Mouse (Mus musculus) heart, postnatal 0 days (tissue): Measurements from ENCODE around the gene Xpo1. TPM values are rescaled to one million over a fixed set of nuclear protein-coding genes. Genes with fewer than 3 reads are reported as not detected.

Source experiments
- ATAC-seq: fragments of 200-750 bp; cut with Nextera tagmentation; 2 replicates; pipeline ENCODE4 v1.8.0; 2017; ENCODE audit warnings: low read depth, moderate number of reproducible peaks, moderate library complexity; ENCODE audit not compliant: insufficient read depth
- DNase-seq: peaks from one replicate; pipeline ENCODE4 v3.0.0-alpha.2; 2016; ENCODE audit warnings: low spot score
- H3K27ac ChIP-seq: fragments of 300-500 bp; sonication (generic); 2 replicates; pipeline ENCODE4 v1.5.1; 2014; ENCODE audit warnings: low read depth, mild to moderate bottlenecking
- H3K27me3 ChIP-seq: fragments of 300-500 bp; sonication (generic); 2 replicates; pipeline ENCODE4 v1.6.1; 2014; ENCODE audit warnings: low read length, mixed read lengths; ENCODE audit not compliant: control insufficient read depth, insufficient read depth
- H3K36me3 ChIP-seq: fragments of 300-500 bp; sonication (generic); replicated peaks from 2 replicates; pipeline ENCODE4 v1.6.1; 2014; ENCODE audit warnings: low read length, mixed read lengths; ENCODE audit not compliant: control insufficient read depth, insufficient read depth
- H3K4me1 ChIP-seq: fragments of 300-500 bp; sonication (generic); 2 replicates; pipeline ENCODE4 v1.6.1; 2014; ENCODE audit warnings: antibody characterized with exemption; ENCODE audit not compliant: control insufficient read depth, insufficient read depth
- H3K4me2 ChIP-seq: fragments of 300-500 bp; sonication (generic); 2 replicates; pipeline ENCODE4 v1.6.1; 2014; ENCODE audit warnings: low read depth, mild to moderate bottlenecking, low read length, moderate library complexity
- H3K4me3 ChIP-seq: fragments of 300-500 bp; sonication (generic); 2 replicates; pipeline ENCODE4 v1.5.1; 2014; ENCODE audit warnings: low read depth, low read length
- H3K9ac ChIP-seq: fragments of 300-500 bp; sonication (generic); replicated peaks from 2 replicates; pipeline ENCODE4 v1.6.1; 2014; ENCODE audit warnings: low read depth, low read length, mixed read lengths
- H3K9me3 ChIP-seq: fragments of 300-500 bp; sonication (generic); replicated peaks from 2 replicates; pipeline ENCODE4 v1.6.1; 2016; ENCODE audit warnings: low read length; ENCODE audit not compliant: control insufficient read depth
- CTCF ChIP-seq: IDR thresholded peaks from 2 replicates; pipeline ENCODE4 v1.5.1; 2016; ENCODE audit warnings: antibody characterized with exemption, control low read depth, low read depth
- EP300 ChIP-seq: IDR thresholded peaks from 2 replicates; pipeline ENCODE4 v1.6.1; 2016; ENCODE audit warnings: antibody characterized with exemption, low read depth
- WGBS: fragments of 180-500 bp; shearing (Covaris S2); extraction: QIAGEN DNeasy Blood & Tissue Kit; methylation state at CpG from one replicate; pipeline ENCODE4 v1.1.7; 2014; 5-methylcytosine and 5-hydroxymethylcytosine counted together
- polyA plus RNA-seq: library from polyadenylated mRNA; unstranded; fragments of >200 nt; fragmentation: Nextera tagmentation; extraction: Ambion mirVana; gene quantifications from 2 replicates; pipeline ENCODE4 v1.2.1, GENCODE M21; 2015
- total RNA-seq: library from RNA; depleted of rRNA; stranded (reverse); fragments of >200 nt; gene quantifications from 2 replicates; pipeline ENCODE4 v1.2.3, GENCODE M21; 2014; ENCODE audit warnings: low replicate concordance; rRNA removed

The Xpo1 gene
- total and polyA plus RNA-seq, 2 experiments from 2014 or later = 21.2 to 38.4 TPM

DNA sequence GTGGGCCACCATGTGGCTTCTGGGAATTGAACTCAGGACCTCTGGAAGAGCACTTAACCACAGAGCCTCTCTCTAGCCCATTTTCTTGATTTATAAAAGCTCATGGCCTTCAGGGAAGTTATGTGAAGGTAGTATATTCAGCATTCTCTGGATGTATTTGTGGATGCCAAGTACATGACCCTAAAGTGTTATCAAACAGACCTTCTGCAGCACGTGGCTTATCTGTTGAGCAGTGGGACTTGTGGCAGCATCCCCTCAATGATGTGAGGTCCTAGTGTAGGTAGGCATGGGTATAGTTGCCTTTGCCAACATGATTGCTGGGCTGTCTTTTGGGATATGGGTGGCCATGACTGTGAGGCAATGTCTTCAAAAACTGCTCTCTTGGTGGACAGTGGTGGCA, 57.7 kb downstream of the Xpo1 start:
- no peaks in the 10 kb centered on the region for H3K9me3 ChIP-seq
- no peak overlapping the region for H3K4me3 ChIP-seq
- no peaks in the 10 kb centered on the region for H3K36me3 ChIP-seq
- TF ChIP-seq CTCF (no peak), EP300 (no peak)
- H3K27me3 ChIP-seq = no peaks in the 10 kb centered on the region
- DNase-seq (no peak), ATAC-seq (no peak)
- no peak overlapping the region for H3K4me2 ChIP-seq
- 15% methylated on average over 1 of the region's 1 CpGs for WGBS
- no peak overlapping the region for H3K27ac ChIP-seq
- peaks cover 4% of the 10 kb centered on the region for H3K4me1 ChIP-seq
- H3K9ac ChIP-seq = no peak overlapping the region

DNA sequence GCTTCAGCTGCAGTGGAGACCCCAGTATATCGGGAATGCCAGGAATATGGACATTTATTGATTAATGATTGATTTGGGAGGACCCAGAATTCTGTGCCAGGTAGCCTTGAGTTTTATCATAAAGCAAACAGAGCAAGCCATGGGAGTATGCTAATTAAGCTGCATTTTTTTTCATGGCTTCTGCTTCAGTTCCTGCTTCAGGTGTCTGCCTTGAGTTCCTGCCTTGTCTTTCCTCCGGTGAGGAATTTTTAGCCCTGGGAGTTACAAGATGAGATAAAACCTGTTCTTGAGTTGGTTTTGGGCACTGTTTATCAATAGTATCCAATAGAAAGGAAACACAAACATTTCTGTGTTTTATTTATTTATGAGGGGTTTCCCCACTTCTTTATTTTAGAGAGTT, 73.6 kb downstream of the Xpo1 start:
- H3K27me3 ChIP-seq = no peaks in the 10 kb centered on the region
- H3K27ac ChIP-seq = no peak overlapping the region
- TF ChIP-seq EP300 = no peak
- no peak for TF ChIP-seq CTCF
- H3K36me3 ChIP-seq = 0 out of 2 replicates have a peak, but pooled peaks cover 4% of the 10 kb centered on the region
- H3K4me2 ChIP-seq = no peak overlapping the region
- H3K4me3 ChIP-seq = no peak overlapping the region
- ATAC-seq (no peak), DNase-seq (no peak)
- H3K9ac ChIP-seq = no peak overlapping the region
- H3K9me3 ChIP-seq = no peaks in the 10 kb centered on the region
- no peaks in the 10 kb centered on the region for H3K4me1 ChIP-seq
- 86% methylated on average over 2 of the region's 2 CpGs for WGBS

GRCm38 (mm10) chr11:23332136-23332535, 76.3 kb downstream of the Xpo1 start:
- no peak for DNase-seq
- Histone ChIP-seq H3K36me3 (0 out of 2 replicates have a peak, but pooled peaks cover 8% of the 10 kb centered on the region), H3K9ac (no peak overlapping the region), H3K27ac (no peak overlapping the region), H3K9me3 (no peaks in the 10 kb centered on the region), H3K4me1 (no peaks in the 10 kb centered on the region), H3K4me2 (no peak overlapping the region), H3K4me3 (no peak overlapping the region), H3K27me3 (no peaks in the 10 kb centered on the region)
- WGBS = 56% methylated on average over 3 of the region's 3 CpGs
- no peak for ATAC-seq
- TF ChIP-seq CTCF (no peak), EP300 (no peak)

DNA sequence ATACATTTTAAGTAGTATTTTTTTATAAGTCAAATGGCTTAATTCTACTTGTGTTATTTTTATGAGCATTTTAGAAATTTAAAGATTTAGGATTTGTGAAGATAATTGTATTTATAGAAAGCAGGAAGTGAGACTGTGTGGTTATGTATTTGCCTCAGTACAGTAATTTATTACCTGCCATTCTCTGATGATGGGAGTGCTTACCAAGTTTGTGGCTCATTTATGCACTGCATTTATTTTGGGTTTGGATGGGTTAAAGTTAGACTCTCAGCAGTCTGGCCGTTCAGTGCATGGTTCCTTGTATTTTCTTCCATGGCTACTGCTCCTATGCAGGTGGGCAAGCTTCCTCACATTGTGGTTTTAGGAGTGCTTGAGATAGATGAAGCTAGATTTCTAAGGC, 79.3 kb downstream of the Xpo1 start:
- Histone ChIP-seq H3K27me3 (no peaks in the 10 kb centered on the region), H3K4me2 (no peak overlapping the region), H3K4me3 (no peak overlapping the region), H3K9me3 (no peaks in the 10 kb centered on the region), H3K4me1 (no peaks in the 10 kb centered on the region), H3K36me3 (0 out of 2 replicates have a peak, but pooled peaks cover 15% of the 10 kb centered on the region), H3K27ac (no peak overlapping the region), H3K9ac (no peak overlapping the region)
- WGBS = 68% methylated on average over 1 of the region's 1 CpGs
- ATAC-seq (no peak), DNase-seq (no peak)
- TF ChIP-seq EP300 (no peak), CTCF (no peak)

Other genes with a start within 250 kb of the Xpo1 start
- gene Fam161a, start 248.5 kb upstream of the Xpo1 start, total RNA-seq = 0.34 and 11.4 TPM in 2 replicates
- 1.3 and 1.9 TPM in 2 replicates for gene Fam161a, start 248.5 kb upstream of the Xpo1 start, polyA plus RNA-seq
- 37.1 and 42.7 TPM in 2 replicates for gene Usp34, start 50.9 kb downstream of the Xpo1 start, total RNA-seq
- gene Usp34, start 50.9 kb downstream of the Xpo1 start, polyA plus RNA-seq = 9.2 and 11.4 TPM in 2 replicates
- gene Ahsa2, start 242.0 kb downstream of the Xpo1 start, total RNA-seq = 4.9 and 15.8 TPM in 2 replicates
- 34.7 and 42.9 TPM in 2 replicates for gene Ahsa2, start 242.0 kb downstream of the Xpo1 start, polyA plus RNA-seq